Mouse (Mus musculus) hindbrain, embryonic 14.5 days (tissue): ENCODE results near the gene Gm11042. TPM values are rescaled to one million over a fixed set of nuclear protein-coding genes. Genes with fewer than 3 reads are reported as not detected.

Experiments
- ATAC-seq: fragments of 200-750 bp; cut with Nextera tagmentation; 2 replicates; pipeline ENCODE4 v1.8.0; 2017; ENCODE audit warnings: moderate number of reproducible peaks, mild to moderate bottlenecking, moderate TSS enrichment, moderate library complexity; ENCODE audit not compliant: low FRiP score
- DNase-seq: peaks from one replicate; pipeline ENCODE4 v3.0.0-alpha.2; 2015; ENCODE audit warnings: low spot score
- H3K27ac ChIP-seq: fragments of 300-500 bp; sonication (generic); 2 replicates; pipeline ENCODE4 v1.5.1; 2014; ENCODE audit warnings: mild to moderate bottlenecking, moderate library complexity
- H3K27me3 ChIP-seq: fragments of 300-500 bp; sonication (generic); 2 replicates; pipeline ENCODE4 v1.6.1; 2014; ENCODE audit warnings: mild to moderate bottlenecking, low read length, mixed read lengths; ENCODE audit not compliant: control insufficient read depth, insufficient read depth
- H3K36me3 ChIP-seq: fragments of 300-500 bp; sonication (generic); replicated peaks from 2 replicates; pipeline ENCODE4 v1.6.1; 2014; ENCODE audit not compliant: control insufficient read depth, insufficient read depth
- H3K4me1 ChIP-seq: fragments of 300-500 bp; sonication (generic); replicated peaks from 2 replicates; pipeline ENCODE4 v1.6.1; 2014; ENCODE audit warnings: antibody characterized with exemption, low read length, mixed read lengths; ENCODE audit not compliant: control insufficient read depth, insufficient read depth
- H3K4me2 ChIP-seq: fragments of 300-500 bp; sonication (generic); replicated peaks from 2 replicates; pipeline ENCODE4 v1.6.1; 2014; ENCODE audit warnings: mild to moderate bottlenecking, moderate library complexity
- H3K4me3 ChIP-seq: fragments of 300-500 bp; sonication (generic); replicated peaks from 2 replicates; pipeline ENCODE4 v1.5.1; 2014; ENCODE audit warnings: mild to moderate bottlenecking, low read length
- H3K9ac ChIP-seq: fragments of 300-500 bp; sonication (generic); 2 replicates; pipeline ENCODE4 v1.6.1; 2014
- H3K9me3 ChIP-seq: fragments of 300-500 bp; sonication (generic); 2 replicates; pipeline ENCODE4 v1.6.1; 2016; ENCODE audit warnings: low read length; ENCODE audit not compliant: control insufficient read depth
- WGBS: fragments of 180-500 bp; shearing (Covaris S2); extraction: QIAGEN DNeasy Blood & Tissue Kit; methylation state at CpG from one replicate; pipeline ENCODE4 v1.1.7; 2014; 5-methylcytosine and 5-hydroxymethylcytosine counted together
- polyA plus RNA-seq: library from polyadenylated mRNA; unstranded; fragments of >200 nt; fragmentation: Nextera tagmentation; extraction: Ambion mirVana; gene quantifications from 2 replicates; pipeline ENCODE4 v1.2.1, GENCODE M21; 2014

Gm11042 gene
- polyA plus RNA-seq, 1 experiment from 2014 or later = not detected

- no peaks in the 10 kb centered on the region for H3K27me3 ChIP-seq
- ATAC-seq (no peak), DNase-seq (no peak)
- H3K36me3 ChIP-seq = peaks cover 6% of the 10 kb centered on the region; the same call in 1 of the 2 replicates
- no peaks in the 10 kb centered on the region for H3K9me3 ChIP-seq
- no peak overlapping the region for H3K4me2 ChIP-seq
- H3K4me3 ChIP-seq = no peak overlapping the region
- H3K4me1 ChIP-seq = no peaks in the 10 kb centered on the region
- H3K27ac ChIP-seq = no peak overlapping the region
- WGBS = 64% methylated on average over 15 of the region's 15 CpGs
- no peak overlapping the region for H3K9ac ChIP-seq
Measured at GRCm38 (mm10) chr12:74268644-74269285, 47.4 kb downstream of the Gm11042 start.

- H3K27ac ChIP-seq = no peak overlapping the region
- 95% methylated on average over 4 of the region's 4 CpGs for WGBS
- no peaks in the 10 kb centered on the region for H3K4me1 ChIP-seq
- no peak overlapping the region for H3K4me2 ChIP-seq
- H3K9ac ChIP-seq = no peak overlapping the region
- H3K9me3 ChIP-seq = no peaks in the 10 kb centered on the region
- ATAC-seq = no peak
- H3K4me3 ChIP-seq = no peak overlapping the region
- DNase-seq = no peak
- no peaks in the 10 kb centered on the region for H3K27me3 ChIP-seq
- H3K36me3 ChIP-seq = peaks cover 6% of the 10 kb centered on the region; the same call in 1 of the 2 replicates
Measured at GRCm38 (mm10) chr12:74267049-74267448, 49.1 kb downstream of the Gm11042 start.
